Mouse (Mus musculus) layer of hippocampus, adult 9-11 months (tissue): Measurements from ENCODE around the gene Cep97.
"Not testable (repeated sequence)": the region's sequence is repeated elsewhere in the genome, so short reads cannot be mapped to it uniquely, and the experiment has no call there.

Experiments
- DNase-seq: peaks from one replicate; pipeline ENCODE4 v3.0.0; 2022

The Cep97 gene

GRCm38 (mm10) chr16:55934453-55935037 lies at the start of gene Cep97:
Gene Cep97 (minus strand): TSS chr16:55934855.
- DNase-seq: peak; percentile 96

- peak; percentile 38 for DNase-seq
Measured at GRCm38 (mm10) chr16:55974903-55975285, 40.2 kb upstream of the Cep97 start.

GRCm38 (mm10) chr16:55974256-55974902 lies 39.7 kb upstream of the Cep97 start:
- DNase-seq: peak; percentile 90

GRCm38 (mm10) chr16:55973431-55974255 lies 39.0 kb upstream of the Cep97 start, which contains the start of gene Zbtb11:
Gene Zbtb11 (plus strand): TSS chr16:55973883.
- peak; percentile 99 for DNase-seq

- DNase-seq: no peak
Measured at GRCm38 (mm10) chr16:55972626-55973201, 38.1 kb upstream of the Cep97 start.

GRCm38 (mm10) chr16:55971735-55972615 lies 37.3 kb upstream of the Cep97 start:
- DNase-seq: no peak

- DNase-seq: no peak
Measured at GRCm38 (mm10) chr16:55970416-55970815, 35.8 kb upstream of the Cep97 start.

- DNase-seq: no peak
Measured at GRCm38 (mm10) chr16:55969147-55969546, 34.5 kb upstream of the Cep97 start.

GRCm38 (mm10) chr16:55967221-55967620 lies 32.6 kb upstream of the Cep97 start:
- no peak for DNase-seq

GRCm38 (mm10) chr16:55966212-55966871 lies 31.7 kb upstream of the Cep97 start, which contains the start of gene Rpl24:
Gene Rpl24 (plus strand): TSS chr16:55966275.
- DNase-seq: peak; percentile 95

GRCm38 (mm10) chr16:55964126-55964949 lies 29.7 kb upstream of the Cep97 start:
- peak; percentile 78 for DNase-seq

- not testable (repeated sequence) for DNase-seq
Measured at GRCm38 (mm10) chr16:55963068-55963467, 28.4 kb upstream of the Cep97 start.

- not testable (repeated sequence) for DNase-seq
Measured at GRCm38 (mm10) chr16:55954196-55954595, 19.5 kb upstream of the Cep97 start.

GRCm38 (mm10) chr16:55952771-55953170 lies 18.1 kb upstream of the Cep97 start:
- DNase-seq: no peak

- no peak for DNase-seq
Measured at GRCm38 (mm10) chr16:55951679-55952327, 17.1 kb upstream of the Cep97 start.

- peak; percentile 81 for DNase-seq
Measured at GRCm38 (mm10) chr16:55950946-55951678, 16.5 kb upstream of the Cep97 start.

GRCm38 (mm10) chr16:55950462-55950861 lies 15.8 kb upstream of the Cep97 start:
- no peak for DNase-seq

GRCm38 (mm10) chr16:55948963-55949362 lies 14.3 kb upstream of the Cep97 start:
- DNase-seq: no peak

GRCm38 (mm10) chr16:55947876-55948410 lies 13.3 kb upstream of the Cep97 start:
- not testable (repeated sequence) for DNase-seq
